Mouse (Mus musculus) liver, adult 2 months (tissue): ENCODE data around the gene Usf2.

Experiments
- CTCF ChIP-seq: fragments of 200-500 bp; IDR thresholded peaks from 2 replicates; pipeline ENCODE4 v1.5.1; 2011; ENCODE audit warnings: low read depth, low read length, control low read depth
- POLR2A ChIP-seq: fragments of 200-500 bp; IDR thresholded peaks from 2 replicates; pipeline ENCODE4 v1.6.1; 2011; ENCODE audit warnings: low read length, control low read depth; ENCODE audit not compliant: insufficient read depth; ENCODE audit errors: extremely low read depth

DNA sequence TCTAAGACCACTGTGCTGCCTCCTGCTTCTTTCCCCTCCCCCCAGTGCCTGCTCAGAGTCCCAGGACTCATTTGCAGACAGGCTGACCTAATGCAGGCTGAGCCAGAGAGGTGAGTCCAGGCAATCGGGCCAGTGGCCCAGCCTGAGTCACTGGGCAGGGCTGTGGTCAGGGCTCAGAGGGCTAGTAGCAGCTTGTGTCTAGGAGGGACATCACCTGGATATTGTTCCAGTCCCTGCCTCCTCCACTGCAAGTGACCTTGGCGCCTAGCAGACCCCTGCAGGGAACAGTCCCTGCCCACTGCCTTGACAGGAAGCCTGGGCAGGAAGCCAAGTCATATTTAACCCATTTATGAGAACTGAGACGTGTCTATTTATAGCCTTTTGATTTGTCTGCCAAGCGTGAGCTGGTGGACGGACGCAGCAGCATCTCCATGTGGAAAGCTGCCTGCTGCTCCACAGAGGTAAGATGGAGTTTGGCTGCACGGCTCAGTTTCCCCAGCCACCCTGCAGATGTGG, 44.0 kb upstream of the Usf2 start:
- TF ChIP-seq CTCF (no peak), POLR2A (no peak)
